Mouse (Mus musculus): ENCODE data around the gene Tmed3. TPM values are rescaled to one million over a fixed set of nuclear protein-coding genes. Genes with fewer than 3 reads are reported as not detected.
A peak's percentile ranks its signal among the peaks of the same experiment; 100 is the strongest.

Tmed3 gene
- polyA plus RNA-seq, 1 experiment from 2014 or later: 68.1 TPM

GRCm38 (mm10) chr9:89687503-89688226 is 17.2 kb downstream of the Tmed3 start:
- no peaks in the 10 kb centered on the region for H3K27me3 ChIP-seq
- H3K4me1 ChIP-seq: no peaks in the 10 kb centered on the region
- H3K27ac ChIP-seq: no peak overlapping the region
- ATAC-seq (ENCODE audit: insufficient number of reproducible peaks, insufficient read depth, low FRiP score, low TSS enrichment): no peak
- no peak overlapping the region for H3K4me3 ChIP-seq
- H3K9ac ChIP-seq: no peak overlapping the region
- no peak overlapping the region for H3K4me2 ChIP-seq (replicated peaks)
- no peaks in the 10 kb centered on the region for H3K9me3 ChIP-seq
- H3K36me3 ChIP-seq: no peaks in the 10 kb centered on the region
- 59% methylated on average over 10 of the region's 10 CpGs for WGBS

GRCm38 (mm10) chr9:89686262-89686661 is 18.6 kb downstream of the Tmed3 start:
- Histone ChIP-seq H3K4me1 (no peaks in the 10 kb centered on the region), H3K4me3 (no peak overlapping the region), H3K27ac (no peak overlapping the region), H3K9ac (no peak overlapping the region), H3K4me2 (replicated peaks) (no peak overlapping the region), H3K27me3 (no peaks in the 10 kb centered on the region), H3K36me3 (no peaks in the 10 kb centered on the region), H3K9me3 (no peaks in the 10 kb centered on the region)
- WGBS: 69% methylated on average over 2 of the region's 2 CpGs
- ATAC-seq (ENCODE audit: insufficient number of reproducible peaks, insufficient read depth, low FRiP score, low TSS enrichment): no peak

- Histone ChIP-seq H3K4me1 (no peaks in the 10 kb centered on the region), H3K27me3 (no peaks in the 10 kb centered on the region), H3K4me3 (no peak overlapping the region), H3K9ac (no peak overlapping the region), H3K36me3 (no peaks in the 10 kb centered on the region), H3K27ac (no peak overlapping the region), H3K9me3 (no peaks in the 10 kb centered on the region), H3K4me2 (replicated peaks) (no peak overlapping the region)
- ATAC-seq (ENCODE audit: insufficient number of reproducible peaks, insufficient read depth, low FRiP score, low TSS enrichment): 0 out of 2 replicates have a peak, but pooled peaks have one; percentile 28
- 53% methylated on average over 1 of the region's 1 CpGs for whole genome bisulfite sequencing
Observed at GRCm38 (mm10) chr9:89678974-89679373, 25.9 kb downstream of the Tmed3 start.

- no peak overlapping the region for H3K9ac ChIP-seq
- H3K27me3 ChIP-seq: no peaks in the 10 kb centered on the region
- no peaks in the 10 kb centered on the region for H3K9me3 ChIP-seq
- H3K4me2 ChIP-seq (replicated peaks): no peak overlapping the region
- H3K4me3 ChIP-seq: no peak overlapping the region
- no peaks in the 10 kb centered on the region for H3K36me3 ChIP-seq
- no peak overlapping the region for H3K27ac ChIP-seq
- no peaks in the 10 kb centered on the region for H3K4me1 ChIP-seq
- ATAC-seq (ENCODE audit: insufficient number of reproducible peaks, insufficient read depth, low FRiP score, low TSS enrichment): no peak
- 47% methylated on average over 3 of the region's 3 CpGs for WGBS
Observed at GRCm38 (mm10) chr9:89674014-89674618, 30.8 kb downstream of the Tmed3 start.

GRCm38 (mm10) chr9:89673402-89673801 is 31.5 kb downstream of the Tmed3 start:
- no peaks in the 10 kb centered on the region for H3K36me3 ChIP-seq
- H3K27me3 ChIP-seq: no peaks in the 10 kb centered on the region
- 86% methylated on average over 1 of the region's 1 CpGs for WGBS
- no peaks in the 10 kb centered on the region for H3K4me1 ChIP-seq
- no peak overlapping the region for H3K27ac ChIP-seq
- H3K4me2 ChIP-seq (replicated peaks): no peak overlapping the region
- no peak overlapping the region for H3K4me3 ChIP-seq
- no peaks in the 10 kb centered on the region for H3K9me3 ChIP-seq
- H3K9ac ChIP-seq: no peak overlapping the region
- no peak for ATAC-seq (ENCODE audit: insufficient number of reproducible peaks, insufficient read depth, low FRiP score, low TSS enrichment)

GRCm38 (mm10) chr9:89669878-89670277 is 35.0 kb downstream of the Tmed3 start:
- H3K4me1 ChIP-seq: no peaks in the 10 kb centered on the region
- no peaks in the 10 kb centered on the region for H3K27me3 ChIP-seq
- H3K27ac ChIP-seq: no peak overlapping the region
- no peak overlapping the region for H3K4me2 ChIP-seq (replicated peaks)
- no peak overlapping the region for H3K4me3 ChIP-seq
- no peak overlapping the region for H3K9ac ChIP-seq
- no peaks in the 10 kb centered on the region for H3K9me3 ChIP-seq
- H3K36me3 ChIP-seq: no peaks in the 10 kb centered on the region
- no peak for ATAC-seq (ENCODE audit: insufficient number of reproducible peaks, insufficient read depth, low FRiP score, low TSS enrichment)
- 80% methylated on average over 4 of the region's 4 CpGs for WGBS

GRCm38 (mm10) chr9:89667306-89667942 is 37.4 kb downstream of the Tmed3 start:
- H3K27me3 ChIP-seq: no peaks in the 10 kb centered on the region
- no peak overlapping the region for H3K27ac ChIP-seq
- H3K4me3 ChIP-seq: no peak overlapping the region
- ATAC-seq (ENCODE audit: insufficient number of reproducible peaks, insufficient read depth, low FRiP score, low TSS enrichment): no peak
- no peak overlapping the region for H3K4me2 ChIP-seq (replicated peaks)
- H3K4me1 ChIP-seq: no peaks in the 10 kb centered on the region
- H3K36me3 ChIP-seq: no peaks in the 10 kb centered on the region
- no peaks in the 10 kb centered on the region for H3K9me3 ChIP-seq
- 69% methylated on average over 4 of the region's 4 CpGs for WGBS
- no peak overlapping the region for H3K9ac ChIP-seq

GRCm38 (mm10) chr9:89650913-89651312 is 54.0 kb downstream of the Tmed3 start:
- Histone ChIP-seq H3K9me3 (no peaks in the 10 kb centered on the region), H3K9ac (no peak overlapping the region)
- WGBS: 80% methylated on average over 6 of the region's 6 CpGs

More at GRCm38 (mm10) chr9:89650913-89651312, 54.0 kb downstream of the Tmed3 start:
- no peak overlapping the region for H3K27ac ChIP-seq
- ATAC-seq (ENCODE audit: insufficient number of reproducible peaks, insufficient read depth, low FRiP score, low TSS enrichment): no peak
- H3K4me3 ChIP-seq: no peak overlapping the region
- H3K36me3 ChIP-seq: no peaks in the 10 kb centered on the region
- H3K27me3 ChIP-seq: no peaks in the 10 kb centered on the region
- H3K4me1 ChIP-seq: no peaks in the 10 kb centered on the region
- H3K4me2 ChIP-seq (replicated peaks): no peak overlapping the region

Other genes starting within 250 kb of the Tmed3 start
- 0.06 and 0.19 TPM in 2 replicates for gene Minar1, start 81.9 kb downstream of the Tmed3 start, polyA plus RNA-seq (2016; fragmentation: Nextera tagmentation; extraction: Ambion mirVana)
- 0.05 TPM in 1 of 2 replicates, not detected in the other for gene Ankrd34c, start 33.4 kb upstream of the Tmed3 start, polyA plus RNA-seq (2016; fragmentation: Nextera tagmentation; extraction: Ambion mirVana)
- gene Rasgrf1, start 204.8 kb upstream of the Tmed3 start, polyA plus RNA-seq (2016; fragmentation: Nextera tagmentation; extraction: Ambion mirVana): 0.15 and 0.20 TPM in 2 replicates

Data from embryonic facial prominence, embryonic 12.5 days (tissue).